Mouse (Mus musculus) heart, postnatal 0 days (tissue): ENCODE data around the gene Zscan20.

Experiments
- CTCF ChIP-seq: IDR thresholded peaks from 2 replicates; pipeline ENCODE4 v1.5.1; 2016; ENCODE audit warnings: antibody characterized with exemption, control low read depth, low read depth
- EP300 ChIP-seq: IDR thresholded peaks from 2 replicates; pipeline ENCODE4 v1.6.1; 2016; ENCODE audit warnings: antibody characterized with exemption, low read depth

GRCm38 (mm10) chr4:128543378-128543777, 66.5 kb downstream of the Zscan20 start:
- peak; percentile 35 for TF ChIP-seq CTCF
- no peak for TF ChIP-seq EP300
